Mouse (Mus musculus): ENCODE results near the gene Gm3095. TPM values are rescaled to one million over a fixed set of nuclear protein-coding genes. Genes with fewer than 3 reads are reported as not detected.
"Not testable (repeated sequence)": the region's sequence is repeated elsewhere in the genome, so short reads cannot be mapped to it uniquely, and the experiment has no call there.

The Gm3095 gene
- polyA plus RNA-seq (2016; fragmentation: Nextera tagmentation; extraction: Ambion mirVana) = 0.51 and 0.99 TPM in 2 replicates

DNA sequence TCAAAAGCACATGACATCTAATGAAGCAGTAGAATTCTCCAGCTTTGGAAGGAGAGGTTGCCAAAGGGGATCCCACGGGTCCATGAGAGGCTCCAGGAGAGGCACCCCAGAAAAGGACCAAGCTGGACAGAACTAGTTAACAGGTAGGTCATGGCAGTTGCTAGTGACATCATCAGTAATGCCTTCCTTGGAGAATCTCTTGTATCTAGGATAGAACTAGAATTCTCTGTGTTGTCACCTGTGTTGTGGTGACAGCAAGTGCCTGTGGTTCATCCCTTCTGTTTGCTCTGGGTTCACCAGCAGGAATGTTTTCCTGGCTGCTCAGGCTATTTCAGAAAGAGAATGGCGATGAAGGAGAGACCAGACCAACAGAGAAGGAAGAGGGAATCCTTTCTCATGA, at the start of gene Gm3095:
Gm3095 (plus strand) TSS at position 301 of the 400 bp plus-strand sequence.
- WGBS = no CpG with 5 or more reads among the region's 2 CpGs
- H3K9me3 ChIP-seq, H3K36me3 ChIP-seq: not testable (repeated sequence)

DNA sequence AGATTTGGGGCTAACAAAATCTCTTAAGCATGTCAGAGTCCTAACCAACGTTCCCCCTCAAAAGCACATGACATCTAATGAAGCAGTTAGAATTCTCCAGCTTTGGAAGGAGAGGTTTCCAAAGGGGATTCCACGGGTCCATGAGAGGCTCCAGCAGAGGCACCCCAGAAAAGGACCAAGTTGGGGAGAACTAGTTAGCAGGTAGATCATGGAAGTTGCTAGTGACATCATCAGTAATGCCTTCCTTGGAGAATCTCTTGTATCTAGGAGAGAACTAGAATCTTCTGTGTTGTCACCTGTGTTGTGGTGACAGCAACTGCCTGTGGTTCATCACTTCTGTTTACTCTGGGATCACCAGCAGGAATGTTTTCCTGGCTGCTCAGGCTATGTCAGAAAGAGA, 31.9 kb upstream of the Gm3095 start, which contains the start of gene Gm3029:
Gm3029 (plus strand) TSS at position 301 of the 400 bp plus-strand sequence.
- WGBS = 51% methylated on average over 2 of the region's 2 CpGs
- not testable (repeated sequence) for H3K4me1 ChIP-seq; H3K27ac ChIP-seq; H3K36me3 ChIP-seq; H3K9me3 ChIP-seq; DNase-seq (ENCODE audit: low spot score); H3K4me3 ChIP-seq; H3K27me3 ChIP-seq (ENCODE audit: insufficient read depth, poor library complexity, severe bottlenecking)

More for the DNA sequence above, at the start of gene Gm3095:
- not testable (repeated sequence) for DNase-seq (ENCODE audit: low spot score); H3K27ac ChIP-seq; H3K4me3 ChIP-seq; H3K27me3 ChIP-seq (ENCODE audit: insufficient read depth, poor library complexity, severe bottlenecking); H3K4me1 ChIP-seq

DNA sequence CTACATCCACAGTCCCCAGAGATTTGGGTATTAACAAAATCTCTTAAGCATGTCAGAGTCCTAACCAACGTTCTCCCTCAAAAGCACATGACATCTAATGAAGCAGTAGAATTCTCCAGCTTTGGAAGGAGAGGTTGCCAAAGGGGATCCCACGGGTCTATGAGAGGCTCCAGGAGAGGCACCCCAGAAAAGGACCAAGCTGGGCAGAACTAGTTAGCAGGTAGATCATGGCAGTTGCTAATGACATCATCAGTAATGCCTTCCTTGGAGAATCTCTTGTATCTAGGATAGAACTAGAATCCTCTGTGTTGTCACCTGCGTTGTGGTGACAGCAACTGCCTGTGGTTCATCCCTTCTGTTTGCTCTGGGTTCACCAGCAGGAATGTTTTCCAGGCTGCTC, 34.7 kb downstream of the Gm3095 start, which contains the start of gene Gm3099:
Gm3099 (plus strand) TSS at position 301 of the 400 bp plus-strand sequence.
- H3K4me3 ChIP-seq; H3K4me1 ChIP-seq; H3K9me3 ChIP-seq; H3K27me3 ChIP-seq (ENCODE audit: insufficient read depth, poor library complexity, severe bottlenecking); H3K27ac ChIP-seq; H3K36me3 ChIP-seq; DNase-seq (ENCODE audit: low spot score): not testable (repeated sequence)
- WGBS = 50% methylated on average over 1 of the region's 3 CpGs

Other genes with a start within 250 kb of the Gm3095 start
- gene Gm3002, start 153.5 kb upstream of the Gm3095 start, polyA plus RNA-seq (2016; fragmentation: Nextera tagmentation; extraction: Ambion mirVana) = 2.0 and 3.4 TPM in 2 replicates
- gene Gm3033, start 117.3 kb upstream of the Gm3095 start, polyA plus RNA-seq (2016; fragmentation: Nextera tagmentation; extraction: Ambion mirVana) = 0.54 TPM in 1 of 2 replicates, not detected in the other
- 0.68 and 1.2 TPM in 2 replicates for gene Gm2916, start 79.4 kb upstream of the Gm3095 start, polyA plus RNA-seq (2016; fragmentation: Nextera tagmentation; extraction: Ambion mirVana)
- gene Gm3029, start 31.8 kb upstream of the Gm3095 start, polyA plus RNA-seq (2016; fragmentation: Nextera tagmentation; extraction: Ambion mirVana) = 0.31 TPM in 1 of 2 replicates, not detected in the other
- not detected in 2 replicates for gene Gm3099, start 34.8 kb downstream of the Gm3095 start, polyA plus RNA-seq (2016; fragmentation: Nextera tagmentation; extraction: Ambion mirVana)
- 1.0 and 1.1 TPM in 2 replicates for gene Gm5796, start 60.4 kb downstream of the Gm3095 start, polyA plus RNA-seq (2016; fragmentation: Nextera tagmentation; extraction: Ambion mirVana)
- gene Gm3115, start 120.6 kb downstream of the Gm3095 start, polyA plus RNA-seq (2016; fragmentation: Nextera tagmentation; extraction: Ambion mirVana) = not detected in 2 replicates
- 0.44 and 0.53 TPM in 2 replicates for gene Gm8108, start 147.0 kb downstream of the Gm3095 start, polyA plus RNA-seq (2016; fragmentation: Nextera tagmentation; extraction: Ambion mirVana)
- gene Gm3127, start 201.5 kb downstream of the Gm3095 start, polyA plus RNA-seq (2016; fragmentation: Nextera tagmentation; extraction: Ambion mirVana) = not detected in 2 replicates
- 0.16 and 0.30 TPM in 2 replicates for gene Gm2974, start 219.0 kb downstream of the Gm3095 start, polyA plus RNA-seq (2016; fragmentation: Nextera tagmentation; extraction: Ambion mirVana)